Mouse (Mus musculus) heart, embryonic 12.5 days (tissue): ENCODE measurements at regions not wholly inside any gene's neighbourhood (a gene's known extent, or its start where the extent isn't known, plus 50 kb on each side); places are given as distances from the start of the nearest gene placed in this dataset.

Experiments
- ATAC-seq: fragments of 200-750 bp; cut with Nextera tagmentation; 2 replicates; pipeline ENCODE4 v1.8.0; 2017; ENCODE audit warnings: moderate TSS enrichment, moderate library complexity; ENCODE audit not compliant: insufficient number of reproducible peaks, low FRiP score
- H3K27ac ChIP-seq: fragments of 300-500 bp; sonication (generic); 2 replicates; pipeline ENCODE4 v1.5.1; 2016; ENCODE audit warnings: mild to moderate bottlenecking, moderate library complexity; ENCODE audit not compliant: poor library complexity, severe bottlenecking
- H3K27me3 ChIP-seq: fragments of 300-500 bp; sonication (generic); replicated peaks from 2 replicates; pipeline ENCODE4 v1.6.1; 2016; ENCODE audit warnings: mild to moderate bottlenecking, moderate library complexity
- H3K36me3 ChIP-seq: fragments of 300-500 bp; sonication (generic); 2 replicates; pipeline ENCODE4 v1.6.1; 2016; ENCODE audit warnings: mild to moderate bottlenecking, moderate library complexity
- H3K4me1 ChIP-seq: fragments of 300-500 bp; sonication (generic); replicated peaks from 2 replicates; pipeline ENCODE4 v1.6.1; 2016; ENCODE audit warnings: mild to moderate bottlenecking
- H3K4me2 ChIP-seq: fragments of 300-500 bp; sonication (generic); 2 replicates; pipeline ENCODE4 v1.6.1; 2016; ENCODE audit warnings: mild to moderate bottlenecking, moderate library complexity
- H3K4me3 ChIP-seq: fragments of 300-500 bp; sonication (generic); 2 replicates; pipeline ENCODE4 v1.5.1; 2016; ENCODE audit warnings: mild to moderate bottlenecking
- H3K9ac ChIP-seq: fragments of 300-500 bp; sonication (generic); 2 replicates; pipeline ENCODE4 v1.6.1; 2016; ENCODE audit warnings: mild to moderate bottlenecking, moderate library complexity
- H3K9me3 ChIP-seq: fragments of 300-500 bp; sonication (generic); replicated peaks from 2 replicates; pipeline ENCODE4 v1.6.1; 2016; ENCODE audit warnings: mild to moderate bottlenecking, moderate library complexity
- WGBS: fragments of 180-500 bp; shearing (Covaris S2); methylation state at CpG from one replicate; pipeline ENCODE4 v1.1.7; 2016; 5-methylcytosine and 5-hydroxymethylcytosine counted together

- Histone ChIP-seq H3K9me3 (no peaks in the 10 kb centered on the region), H3K27ac (no peak overlapping the region), H3K9ac (no peak overlapping the region), H3K27me3 (no peaks in the 10 kb centered on the region), H3K4me3 (no peak overlapping the region), H3K36me3 (no peaks in the 10 kb centered on the region), H3K4me1 (peaks cover 12% of the 10 kb centered on the region), H3K4me2 (no peak overlapping the region)
- 84% methylated on average over 9 of the region's 9 CpGs for WGBS
- ATAC-seq, result no peak
These were observed 127.0 kb upstream of the Hmgn3 start for GRCm38 (mm10) chr9:83273361-83273975.

- Histone ChIP-seq H3K9ac (no peak overlapping the region), H3K4me3 (no peak overlapping the region), H3K4me1 (no peaks in the 10 kb centered on the region), H3K36me3 (no peaks in the 10 kb centered on the region), H3K4me2 (no peak overlapping the region), H3K9me3 (no peaks in the 10 kb centered on the region), H3K27ac (no peak overlapping the region), H3K27me3 (no peaks in the 10 kb centered on the region)
- no peak for ATAC-seq
- 75% methylated on average over 6 of the region's 6 CpGs for WGBS
These were observed 119.3 kb upstream of the Hmgn3 start for GRCm38 (mm10) chr9:83265736-83266135.

DNA sequence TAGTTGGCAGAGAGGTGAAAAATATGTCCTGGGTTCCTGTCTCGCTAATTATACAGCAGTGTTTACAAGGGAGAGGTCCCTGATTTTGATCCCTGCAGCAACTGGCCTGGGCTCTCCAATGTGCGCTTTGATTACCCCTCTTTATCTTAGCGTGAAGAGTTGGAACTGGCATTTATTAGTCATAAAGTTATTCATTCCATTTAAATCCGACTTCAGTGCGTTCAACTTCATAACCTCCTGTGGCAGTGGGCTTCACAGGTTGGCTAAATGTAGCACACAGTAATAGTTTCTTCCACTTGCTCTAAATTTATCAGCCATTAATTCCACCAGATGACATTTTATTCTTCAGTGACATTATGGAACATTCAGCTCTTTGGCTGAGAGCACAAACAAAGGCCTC is 113.0 kb upstream of the Hmgn3 start:
- Histone ChIP-seq H3K4me3 (no peak overlapping the region), H3K4me2 (no peak overlapping the region), H3K27me3 (no peaks in the 10 kb centered on the region), H3K27ac (no peak overlapping the region), H3K9me3 (no peaks in the 10 kb centered on the region), H3K36me3 (no peaks in the 10 kb centered on the region), H3K9ac (no peak overlapping the region), H3K4me1 (peaks cover 7% of the 10 kb centered on the region; the same call in 1 of the 2 replicates)
- 79% methylated on average over 5 of the region's 5 CpGs for WGBS
- no peak for ATAC-seq

DNA sequence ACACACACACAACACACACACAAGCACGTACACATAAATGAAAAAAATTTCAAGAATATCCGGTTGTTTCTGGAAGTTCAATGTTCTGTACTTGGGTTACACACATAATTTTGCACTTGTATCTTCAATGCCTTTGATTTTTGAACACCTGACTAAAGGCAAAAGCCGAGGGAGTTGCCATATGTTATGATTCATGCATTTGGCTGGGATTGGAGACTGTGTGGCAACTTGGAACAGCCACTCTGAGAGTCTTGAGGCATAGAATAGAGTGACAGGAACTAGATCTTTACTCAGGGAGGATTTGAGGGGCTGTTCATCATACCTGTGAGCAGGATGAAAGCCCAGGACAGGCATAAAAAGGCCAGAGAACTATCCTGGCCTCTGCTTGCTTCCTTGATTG is 112.5 kb upstream of the Hmgn3 start:
- Histone ChIP-seq H3K9ac (no peak overlapping the region), H3K27ac (no peak overlapping the region), H3K4me3 (no peak overlapping the region), H3K4me1 (peaks cover 7% of the 10 kb centered on the region; the same call in 1 of the 2 replicates), H3K27me3 (no peaks in the 10 kb centered on the region), H3K9me3 (no peaks in the 10 kb centered on the region), H3K4me2 (no peak overlapping the region), H3K36me3 (no peaks in the 10 kb centered on the region)
- 89% methylated on average over 3 of the region's 3 CpGs for WGBS
- ATAC-seq, result no peak

GRCm38 (mm10) chr9:83258476-83258875 is 112.0 kb upstream of the Hmgn3 start:
- Histone ChIP-seq H3K4me1 (peaks cover 7% of the 10 kb centered on the region; the same call in 1 of the 2 replicates), H3K9ac (no peak overlapping the region), H3K27me3 (no peaks in the 10 kb centered on the region), H3K4me2 (no peak overlapping the region), H3K36me3 (no peaks in the 10 kb centered on the region), H3K27ac (no peak overlapping the region), H3K4me3 (no peak overlapping the region), H3K9me3 (no peaks in the 10 kb centered on the region)
- 79% methylated on average over 3 of the region's 3 CpGs for WGBS
- ATAC-seq, result no peak

- Histone ChIP-seq H3K4me2 (no peak overlapping the region), H3K36me3 (no peaks in the 10 kb centered on the region), H3K9ac (no peak overlapping the region), H3K4me1 (peaks cover 7% of the 10 kb centered on the region; the same call in 1 of the 2 replicates), H3K4me3 (no peak overlapping the region), H3K27ac (no peak overlapping the region), H3K9me3 (no peaks in the 10 kb centered on the region), H3K27me3 (no peaks in the 10 kb centered on the region)
- WGBS, result 81% methylated on average over 6 of the region's 6 CpGs
- ATAC-seq, result no peak
These were observed 107.9 kb upstream of the Hmgn3 start for GRCm38 (mm10) chr9:83254356-83254755.

DNA sequence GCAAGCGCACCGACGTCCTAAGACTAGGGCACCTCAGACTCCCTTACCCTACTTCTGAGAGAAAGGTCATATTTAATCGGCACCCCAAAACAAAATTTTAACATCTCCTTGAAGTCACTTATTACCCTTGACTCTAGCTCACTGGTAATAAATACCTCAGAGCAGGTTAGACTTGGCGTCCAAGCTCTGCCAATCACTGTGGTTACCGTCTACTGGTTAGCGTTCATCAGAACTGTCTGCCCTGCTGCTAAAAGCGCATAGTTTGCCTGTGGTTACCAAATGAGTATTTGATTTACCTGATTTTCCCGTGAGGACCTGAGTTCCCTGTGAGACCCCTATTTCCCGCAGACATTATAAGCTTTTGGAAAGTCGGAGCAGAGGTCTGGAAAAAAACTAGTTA is 107.3 kb upstream of the Hmgn3 start:
- Histone ChIP-seq H3K4me3 (no peak overlapping the region), H3K27me3 (no peaks in the 10 kb centered on the region), H3K9me3 (no peaks in the 10 kb centered on the region), H3K9ac (no peak overlapping the region), H3K4me2 (no peak overlapping the region), H3K27ac (no peak overlapping the region), H3K36me3 (no peaks in the 10 kb centered on the region), H3K4me1 (peaks cover 7% of the 10 kb centered on the region; the same call in 1 of the 2 replicates)
- WGBS, result 88% methylated on average over 11 of the region's 11 CpGs
- no peak for ATAC-seq

DNA sequence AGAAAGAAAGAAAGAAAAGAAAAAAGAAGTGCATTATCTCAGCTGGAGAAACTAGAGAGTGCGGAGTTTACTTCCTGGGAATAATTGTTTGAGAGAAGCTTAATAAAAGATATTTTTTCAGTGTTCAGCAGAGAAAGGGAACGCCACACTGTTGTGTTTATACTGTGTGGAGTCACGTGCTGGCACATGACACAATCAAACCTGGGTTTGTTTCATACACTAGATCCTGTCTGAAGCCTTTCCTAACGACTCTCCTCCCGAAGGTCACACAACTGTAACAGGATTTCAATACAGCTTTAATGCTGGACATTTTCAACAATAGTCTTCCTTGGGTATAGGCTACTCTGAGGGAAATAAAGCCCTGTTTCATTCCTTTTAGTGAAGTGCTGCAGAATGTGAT is 105.3 kb upstream of the Hmgn3 start:
- H3K4me3 ChIP-seq, result no peak overlapping the region
- H3K9ac ChIP-seq, result no peak overlapping the region
- no peak overlapping the region for H3K4me2 ChIP-seq
- H3K9me3 ChIP-seq, result no peaks in the 10 kb centered on the region
- H3K27me3 ChIP-seq, result no peaks in the 10 kb centered on the region
- H3K36me3 ChIP-seq, result no peaks in the 10 kb centered on the region
- H3K4me1 ChIP-seq, result peaks cover 2% of the 10 kb centered on the region; the same call in 1 of the 2 replicates
- no peak overlapping the region for H3K27ac ChIP-seq
- WGBS, result 75% methylated on average over 5 of the region's 5 CpGs
- no peak for ATAC-seq

DNA sequence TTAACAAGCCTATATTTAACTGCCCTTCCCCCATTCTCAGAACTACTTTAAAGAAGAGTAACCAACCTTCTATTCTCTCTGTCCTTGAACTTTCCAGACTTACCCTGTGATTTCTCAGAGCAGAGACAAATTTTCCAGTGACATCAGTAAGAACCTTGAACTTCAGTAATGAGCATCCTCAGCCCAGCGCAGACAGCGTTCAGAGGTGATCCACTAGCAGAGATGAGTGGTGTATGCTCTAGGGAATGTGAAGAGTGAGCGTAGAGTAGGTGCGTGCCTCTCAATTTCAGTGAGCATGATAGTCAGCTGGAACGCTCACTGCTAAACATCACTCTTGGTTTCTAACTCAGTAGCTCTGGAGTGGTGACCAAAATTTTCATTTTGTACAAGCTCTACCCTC is 103.4 kb upstream of the Hmgn3 start:
- no peak overlapping the region for H3K27ac ChIP-seq
- no peak overlapping the region for H3K4me3 ChIP-seq
- H3K4me1 ChIP-seq, result no peaks in the 10 kb centered on the region
- H3K27me3 ChIP-seq, result no peaks in the 10 kb centered on the region
- no peak overlapping the region for H3K4me2 ChIP-seq
- ATAC-seq, result no peak
- H3K9ac ChIP-seq, result no peak overlapping the region
- H3K9me3 ChIP-seq, result no peaks in the 10 kb centered on the region
- WGBS, result 94% methylated on average over 5 of the region's 5 CpGs
- H3K36me3 ChIP-seq, result no peaks in the 10 kb centered on the region

DNA sequence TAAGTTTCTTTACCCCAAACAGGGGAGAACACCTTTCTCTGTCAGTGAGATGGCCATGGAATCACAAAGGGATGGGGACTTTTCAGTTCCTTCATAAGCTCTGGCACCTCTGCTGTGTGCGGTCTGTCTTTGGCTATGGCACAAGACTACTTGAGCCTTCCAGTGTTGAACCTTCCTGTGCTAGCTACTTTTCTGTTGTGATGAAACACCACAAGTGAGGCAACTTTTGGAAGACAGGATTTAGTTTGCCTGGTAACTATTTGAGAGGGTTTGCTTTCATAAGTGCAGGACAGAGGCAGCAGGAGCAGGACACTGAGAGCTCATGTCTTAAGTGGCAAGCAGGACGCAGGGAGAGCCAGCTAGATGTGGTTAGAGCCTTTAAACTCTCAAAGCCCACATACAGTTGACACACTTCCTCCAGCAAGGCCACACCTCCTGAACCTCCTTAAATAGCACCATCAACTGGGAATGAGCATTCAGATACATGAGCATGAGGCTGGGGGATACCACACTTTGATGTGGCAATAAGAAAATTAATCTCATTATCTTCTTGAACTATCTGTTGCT is 101.8 kb upstream of the Hmgn3 start:
- H3K27ac ChIP-seq, result no peak overlapping the region
- 81% methylated on average over 2 of the region's 2 CpGs for WGBS

DNA sequence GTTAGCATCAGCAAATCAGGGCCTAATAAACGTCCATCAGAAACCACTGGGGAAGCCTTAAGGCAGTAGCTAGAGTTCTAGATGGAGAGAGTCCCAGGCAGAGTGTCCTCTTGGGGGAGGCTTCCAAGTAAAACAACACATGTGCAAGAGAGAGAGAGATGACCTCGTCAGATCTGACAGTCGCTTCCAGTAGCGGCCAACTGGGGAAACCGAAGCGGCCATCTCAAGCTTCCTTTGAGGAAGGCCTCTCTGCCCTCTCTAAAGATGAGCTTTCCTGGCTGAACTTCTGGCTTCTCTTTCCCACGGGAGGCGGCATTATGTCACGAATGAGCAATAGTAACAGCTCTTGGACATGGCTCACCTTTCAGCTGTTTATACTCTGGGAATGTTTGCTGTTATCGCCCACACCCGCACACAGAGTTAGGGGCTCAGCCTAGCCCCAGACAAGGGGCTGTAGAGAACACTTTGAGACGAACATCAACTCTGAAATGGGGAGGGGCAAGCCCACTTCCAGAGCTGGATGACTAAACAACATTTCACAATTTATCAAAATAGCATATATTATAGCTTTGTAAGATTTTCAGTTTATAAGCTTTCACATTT is 100.7 kb upstream of the Hmgn3 start:
- no peaks in the 10 kb centered on the region for H3K36me3 ChIP-seq
- no peak overlapping the region for H3K4me3 ChIP-seq
- ATAC-seq, result no peak
- H3K4me2 ChIP-seq, result no peak overlapping the region
- H3K9me3 ChIP-seq, result no peaks in the 10 kb centered on the region
- 67% methylated on average over 12 of the region's 12 CpGs for WGBS
- no peak overlapping the region for H3K27ac ChIP-seq
- H3K9ac ChIP-seq, result no peak overlapping the region
- no peaks in the 10 kb centered on the region for H3K27me3 ChIP-seq
- H3K4me1 ChIP-seq, result no peaks in the 10 kb centered on the region

More for the DNA sequence above, 101.8 kb upstream of the Hmgn3 start:
- no peak overlapping the region for H3K9ac ChIP-seq
- H3K4me2 ChIP-seq, result no peak overlapping the region
- H3K4me1 ChIP-seq, result no peaks in the 10 kb centered on the region
- H3K9me3 ChIP-seq, result no peaks in the 10 kb centered on the region
- H3K36me3 ChIP-seq, result no peaks in the 10 kb centered on the region
- ATAC-seq, result no peak
- H3K27me3 ChIP-seq, result no peaks in the 10 kb centered on the region
- H3K4me3 ChIP-seq, result no peak overlapping the region
